Mouse (Mus musculus): ENCODE measurements around the gene Tub.
A peak's percentile ranks its signal among the peaks of the same experiment; 100 is the strongest.

The Tub gene

DNA sequence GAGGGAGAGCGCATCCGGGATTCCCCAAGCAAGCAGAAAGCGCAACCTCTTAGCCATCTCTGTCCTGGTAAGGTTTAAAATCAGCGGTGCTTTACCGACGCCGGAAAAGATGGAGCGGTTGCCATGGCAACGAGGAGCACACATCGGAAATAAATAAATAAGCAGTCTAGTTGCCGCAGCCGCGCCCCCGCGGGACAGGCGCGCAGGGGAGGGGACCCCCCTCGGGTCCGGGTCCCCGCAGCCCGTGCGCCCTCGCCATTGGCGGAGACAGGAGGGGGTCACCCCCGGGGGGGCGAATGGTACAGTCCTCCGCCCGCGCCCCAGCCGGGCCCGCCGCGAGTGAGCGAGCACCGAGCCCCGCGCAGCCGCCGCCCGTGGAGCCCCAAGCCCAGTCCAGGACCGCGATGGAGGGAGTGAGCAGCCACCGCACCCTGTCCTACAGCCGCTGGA, at the start of gene Tub:
Tub (plus strand) TSS at position 27 of the 450 bp plus-strand sequence.
- peak; percentile 39 for DNase-seq

- no peak for DNase-seq
These were observed 46.2 kb upstream of the Tub start for GRCm38 (mm10) chr7:108903969-108904368.

GRCm38 (mm10) chr7:108927043-108927442, 23.1 kb upstream of the Tub start:
- DNase-seq, result no peak

DNA sequence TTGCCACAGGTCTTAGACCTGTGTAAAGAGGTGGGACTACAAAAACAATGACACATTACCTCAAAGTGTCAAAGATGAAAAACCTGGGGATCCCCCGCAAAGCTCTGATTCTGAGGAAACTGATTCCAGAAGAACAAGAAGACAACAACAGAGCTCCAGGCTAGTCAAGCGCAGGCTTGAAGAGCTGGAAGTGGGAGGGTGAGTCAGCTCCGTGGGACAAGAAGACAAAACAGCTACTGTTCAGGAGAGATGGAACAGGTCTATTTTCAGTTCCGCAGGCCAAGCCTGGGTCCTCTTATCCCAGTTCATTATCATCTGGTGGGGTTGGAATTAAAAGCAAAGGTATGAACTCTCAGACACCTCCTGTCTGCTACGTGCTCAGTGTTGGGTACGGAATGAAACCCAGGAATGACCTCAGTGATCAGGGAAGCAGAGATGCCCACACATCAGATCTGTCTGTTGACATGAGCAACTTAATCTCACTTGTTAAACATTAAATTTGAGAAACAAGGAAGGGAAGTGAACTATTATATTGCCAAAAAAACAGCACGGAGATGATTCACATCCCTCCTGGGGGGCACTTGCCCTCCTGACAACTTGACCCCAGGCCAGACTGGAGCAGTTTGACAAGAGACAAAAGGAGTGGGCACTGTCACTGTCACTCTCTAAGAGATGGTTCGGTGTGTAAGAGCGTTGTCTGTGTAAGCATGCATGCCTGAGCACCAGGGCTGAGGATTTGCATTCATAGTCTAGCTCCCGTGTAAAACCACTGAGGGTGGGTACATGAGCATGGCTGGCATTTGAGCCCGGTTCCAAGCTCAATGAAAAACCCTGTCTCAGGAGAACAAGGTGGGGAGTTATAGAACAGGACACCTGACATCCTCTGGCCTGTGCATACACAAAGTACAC, 21.6 kb upstream of the Tub start:
- DNase-seq, result no peak

- no peak for DNase-seq
These were observed 20.3 kb upstream of the Tub start, which contains the start of gene Nlrp10 for GRCm38 (mm10) chr7:108929726-108930393. Gene Nlrp10 (minus strand): TSS chr7:108930178.

DNA sequence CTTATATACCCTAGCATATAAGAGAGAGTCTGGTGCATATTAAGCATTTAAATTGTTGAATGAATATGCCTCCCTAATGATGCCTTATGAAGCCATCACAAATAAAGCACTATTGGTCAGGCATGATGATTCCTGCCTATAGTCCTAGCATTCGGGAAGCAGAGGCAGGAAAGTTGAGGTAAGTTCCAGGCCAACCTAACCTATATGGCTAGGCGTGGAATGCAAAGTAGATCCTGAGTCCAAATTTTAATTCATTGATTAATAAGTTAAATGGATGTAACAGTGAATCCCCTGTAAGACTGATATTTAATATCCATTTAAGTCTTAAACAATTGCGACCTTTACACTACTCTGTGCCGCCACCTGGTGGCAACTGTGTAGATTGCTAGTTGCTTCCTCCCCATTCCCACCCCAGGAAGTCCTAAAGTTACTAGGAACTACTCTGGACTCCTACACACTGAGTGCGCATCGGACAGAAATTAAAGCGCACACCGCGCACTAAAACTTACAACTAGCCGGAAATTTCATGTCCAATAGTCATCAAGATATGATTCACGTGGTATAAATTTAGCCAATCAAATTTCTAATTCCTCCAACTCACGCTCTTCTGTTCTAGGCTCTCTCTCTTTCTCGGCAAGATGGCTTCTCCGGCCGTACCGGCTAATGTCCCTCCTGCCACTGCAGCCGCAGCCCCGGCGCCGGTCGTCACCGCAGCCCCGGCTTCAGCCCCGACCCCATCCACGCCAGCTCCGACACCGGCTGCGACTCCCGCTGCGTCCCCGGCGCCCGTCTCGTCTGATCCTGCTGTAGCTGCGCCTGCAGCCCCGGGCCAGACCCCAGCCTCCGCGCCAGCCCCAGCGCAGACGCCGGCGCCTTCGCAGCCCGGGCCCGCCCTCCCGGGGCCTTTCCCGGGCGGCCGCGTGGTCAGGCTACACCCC, 16.1 kb upstream of the Tub start, which contains the start of gene Eif3f:
Eif3f (plus strand) TSS at position 624 of the 938 bp plus-strand sequence.
- DNase-seq, result peak; percentile 94

DNA sequence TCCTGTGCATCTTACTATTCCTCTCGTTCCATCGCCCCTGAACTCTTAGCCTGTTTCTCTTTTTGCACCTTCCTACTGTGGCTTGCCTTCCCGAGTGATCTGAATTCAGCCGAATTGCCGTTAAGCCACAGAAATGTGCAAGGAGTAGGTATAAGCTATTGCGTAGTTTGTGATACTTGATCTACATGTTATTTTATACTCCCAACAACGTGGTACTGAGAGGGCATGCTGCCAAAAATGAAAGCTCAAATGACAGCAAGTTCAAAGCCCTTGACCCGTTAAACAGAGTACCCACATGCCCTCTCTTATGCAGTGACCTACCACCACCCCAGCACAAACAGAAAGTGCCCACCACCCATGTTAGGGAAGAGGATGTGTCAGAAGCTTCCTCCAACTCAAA, 15.3 kb upstream of the Tub start:
- DNase-seq, result no peak

DNA sequence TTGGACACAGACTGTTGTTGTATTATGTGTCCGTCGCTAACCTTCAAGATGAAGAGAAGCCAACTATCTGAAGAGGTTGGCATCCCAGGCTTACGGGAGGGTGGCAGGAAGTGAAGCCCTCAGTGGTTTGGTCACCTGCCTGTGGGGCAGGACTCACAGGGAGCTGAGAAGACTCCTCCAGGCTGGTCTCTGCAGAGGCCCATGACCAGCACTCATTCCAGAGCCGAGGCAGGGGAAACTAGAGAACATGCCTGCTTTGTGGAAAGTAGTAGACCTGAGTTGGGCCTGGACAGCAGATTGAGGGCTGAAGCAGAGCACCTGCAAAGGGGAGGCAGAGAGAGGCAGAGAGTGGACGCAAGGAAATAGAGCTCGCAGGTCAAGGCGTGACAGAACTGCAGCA, 14.7 kb upstream of the Tub start:
- no peak for DNase-seq

GRCm38 (mm10) chr7:108936591-108936990, 13.5 kb upstream of the Tub start:
- no peak for DNase-seq

DNA sequence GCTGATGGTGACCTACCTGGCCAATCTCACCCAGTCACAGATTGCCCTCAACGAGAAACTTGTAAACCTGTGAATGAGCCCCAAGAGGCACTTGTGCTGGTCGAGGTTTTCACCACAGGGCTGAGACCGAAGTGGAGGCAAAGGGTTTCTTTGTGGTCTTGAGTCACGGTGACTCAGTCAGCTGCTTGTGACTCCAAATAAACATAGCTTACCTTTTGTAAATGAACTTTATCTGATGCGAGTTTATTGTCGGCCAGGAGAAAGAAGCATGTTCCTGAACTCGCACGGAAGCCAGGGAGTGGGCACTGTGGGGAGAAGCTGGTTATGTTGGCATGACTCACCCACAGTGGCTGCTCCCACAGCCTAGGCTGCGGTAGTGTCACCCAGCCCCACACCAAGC, 8.7 kb upstream of the Tub start:
- DNase-seq, result no peak

DNA sequence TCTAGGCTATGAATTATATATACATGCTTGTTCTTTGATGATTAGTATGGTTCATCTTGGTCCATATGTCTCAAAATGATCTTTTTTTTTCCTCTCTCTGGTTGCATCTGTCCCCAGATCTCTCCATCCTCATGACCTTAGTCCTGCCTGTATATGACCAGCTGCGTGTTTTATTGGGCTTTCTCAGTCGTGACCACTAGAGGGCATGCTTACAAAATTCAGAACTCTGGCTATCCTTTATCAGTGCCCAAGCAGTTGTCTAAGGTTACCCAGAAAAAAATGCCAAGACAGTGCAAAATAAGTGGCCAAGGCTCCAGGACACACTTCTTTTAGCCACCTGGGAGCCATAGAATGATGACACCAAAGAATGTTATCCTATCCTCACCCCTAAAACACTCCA, 6.1 kb upstream of the Tub start:
- DNase-seq, result peak; percentile 26

DNA sequence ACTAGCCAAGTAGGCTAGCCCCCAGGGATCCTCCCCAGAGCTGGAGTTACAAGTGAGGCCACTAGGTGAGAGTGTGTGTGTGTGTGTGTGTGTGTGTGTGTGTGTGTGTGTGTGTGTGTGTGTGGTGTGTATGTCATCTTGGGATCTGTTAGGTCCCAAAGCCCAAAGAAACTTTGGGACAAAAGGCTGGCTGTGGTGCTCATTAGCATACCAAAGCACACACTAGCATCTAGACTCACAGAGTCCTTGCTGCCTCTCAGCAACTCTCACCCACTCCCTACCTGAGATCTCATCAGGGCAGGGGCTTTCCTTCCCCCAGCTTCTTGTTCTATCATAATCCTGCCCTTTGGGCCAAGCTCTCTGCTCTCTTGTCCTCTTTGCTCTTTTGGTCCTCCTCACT, 1.5 kb upstream of the Tub start:
- DNase-seq, result no peak

GRCm38 (mm10) chr7:108949301-108949700, 837 bp upstream of the Tub start:
- no peak for DNase-seq

GRCm38 (mm10) chr7:108950762-108951331, 709 bp downstream of the Tub start:
- DNase-seq, result no peak

DNA sequence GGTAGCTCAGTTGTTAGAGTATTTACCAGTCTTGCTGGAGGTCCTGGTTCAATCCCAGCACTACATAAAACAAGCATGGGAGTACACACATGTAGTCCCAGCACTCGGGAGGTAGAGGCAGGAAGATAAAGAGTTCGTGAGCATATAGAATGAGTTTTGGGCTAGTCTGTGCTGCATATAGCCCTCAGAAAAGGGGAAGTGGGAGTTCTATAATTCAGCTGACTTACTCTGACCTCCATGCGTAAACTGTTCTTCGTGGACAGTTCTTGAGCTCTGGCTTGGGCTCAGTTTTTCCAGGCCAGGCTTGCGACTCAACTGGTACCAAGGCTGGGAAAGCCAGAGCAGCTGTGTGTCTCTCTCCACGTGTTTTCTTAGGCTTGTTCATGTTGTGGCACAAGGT, 2.7 kb downstream of the Tub start:
- no peak for DNase-seq

- DNase-seq, result peak; percentile 25
These were observed 4.0 kb downstream of the Tub start for GRCm38 (mm10) chr7:108954185-108954584.

DNA sequence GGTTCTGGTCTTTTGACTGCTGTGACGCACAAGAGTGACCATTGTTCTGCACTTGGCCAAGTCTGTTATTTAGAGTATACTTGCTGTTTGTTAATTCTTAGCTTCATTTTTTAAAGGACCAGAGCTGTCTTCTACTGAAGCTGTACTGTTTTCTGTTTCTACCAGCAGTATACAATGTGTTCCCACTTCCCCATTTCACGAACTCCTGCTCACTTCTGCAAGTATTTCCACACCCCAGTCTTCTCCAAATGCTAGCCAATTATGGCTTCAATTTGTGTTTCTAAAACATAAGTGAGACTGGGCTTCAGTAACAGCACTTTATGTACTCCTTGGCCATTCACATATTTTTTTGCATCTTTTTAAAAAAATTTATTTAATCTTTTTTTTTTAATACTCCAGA, 7.6 kb downstream of the Tub start:
- DNase-seq, result no peak

DNA sequence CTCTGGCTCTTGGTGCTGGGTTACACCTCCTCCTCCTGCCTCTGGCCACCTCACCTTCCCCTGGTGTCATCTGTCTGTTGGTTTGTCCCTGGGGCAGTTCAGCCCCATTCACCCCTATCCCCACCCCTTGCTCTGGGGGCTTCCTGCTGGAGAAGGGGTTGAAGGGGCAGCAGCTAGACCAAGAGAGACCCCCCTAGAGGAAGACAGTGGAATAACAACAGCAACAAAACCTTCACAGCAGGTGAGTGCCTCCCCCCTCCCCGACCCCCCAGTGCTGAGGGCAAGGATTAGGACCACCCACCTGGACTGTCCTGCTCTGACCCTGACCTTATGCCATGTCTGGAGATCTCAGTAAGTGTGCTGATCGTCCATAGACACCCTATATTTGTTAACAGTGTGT, 15.8 kb downstream of the Tub start:
- DNase-seq, result no peak

GRCm38 (mm10) chr7:108966742-108967362, 16.7 kb downstream of the Tub start:
- peak; percentile 61 for DNase-seq

DNA sequence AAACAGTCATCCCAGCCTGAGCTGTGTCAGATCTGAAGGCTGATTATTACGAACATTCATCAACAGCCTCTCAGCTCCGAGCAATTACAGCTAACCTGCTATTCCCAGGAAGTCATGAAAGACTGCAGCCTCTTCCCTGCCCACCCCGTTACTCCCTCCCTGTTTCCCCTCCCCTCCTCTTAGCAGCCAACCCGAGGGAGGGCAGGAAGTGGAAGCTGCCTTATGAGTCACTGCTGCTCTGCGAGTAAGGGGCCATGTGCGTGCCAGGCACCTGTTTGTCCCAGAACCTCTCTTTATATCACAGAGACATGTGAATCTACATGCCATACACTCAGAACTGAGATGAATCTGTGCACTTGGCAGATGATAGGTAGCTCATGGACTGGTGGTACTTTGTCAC, 18.1 kb downstream of the Tub start:
- no peak for DNase-seq

DNA sequence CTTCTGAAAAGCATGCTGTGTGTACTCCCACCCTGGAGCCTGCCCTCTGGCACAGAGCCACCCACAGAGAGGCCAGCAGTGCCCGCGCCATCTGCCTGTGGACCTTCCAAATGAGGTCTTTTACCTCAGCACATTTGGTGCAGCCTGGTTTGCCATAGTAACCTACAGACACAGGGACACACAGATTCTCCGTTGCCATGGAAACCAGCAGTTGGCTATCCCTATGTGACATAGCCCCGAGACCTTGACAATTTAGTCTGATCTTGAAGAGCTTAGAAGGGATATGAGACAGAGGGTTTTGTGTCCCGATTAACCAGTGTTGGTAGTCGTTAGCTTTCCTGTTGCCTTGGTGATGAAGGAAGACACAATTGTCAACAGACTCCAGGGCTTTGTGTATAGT, 22.1 kb downstream of the Tub start:
- DNase-seq, result no peak

All from lung, postnatal 14 days (tissue).